Mouse (Mus musculus) embryonic fibroblast, embryonic 13.5 days (primary cell): Measurements from ENCODE around the gene Ppp2r1b. TPM values are rescaled to one million over a fixed set of nuclear protein-coding genes. Genes with fewer than 3 reads are reported as not detected.

ENCODE experiments used
- H3K27ac ChIP-seq: 2 replicates; pipeline ENCODE4 v1.5.1; 2012; ENCODE audit warnings: low read length, control low read depth, inconsistent platforms; ENCODE audit not compliant: insufficient read depth
- H3K4me1 ChIP-seq: 2 replicates; pipeline ENCODE4 v1.6.1; 2011; ENCODE audit warnings: low read length; ENCODE audit not compliant: control insufficient read depth, insufficient read depth
- H3K4me3 ChIP-seq: 2 replicates; pipeline ENCODE4 v1.5.1; 2011; ENCODE audit warnings: mild to moderate bottlenecking, control low read depth, low read length; ENCODE audit not compliant: insufficient read depth
- CTCF ChIP-seq: IDR thresholded peaks from 2 replicates; pipeline ENCODE4 v1.5.1; 2011; ENCODE audit warnings: mild to moderate bottlenecking, control low read depth, low read length, moderate library complexity, borderline replicate concordance; ENCODE audit not compliant: insufficient read depth
- POLR2A ChIP-seq: IDR thresholded peaks from 2 replicates; pipeline ENCODE4 v1.6.1; 2011; ENCODE audit warnings: low read depth, mild to moderate bottlenecking, control low read depth, low read length, moderate library complexity
- polyA plus RNA-seq: library from polyadenylated mRNA; stranded (reverse); fragments of >200 nt; gene quantifications from 2 replicates; pipeline ENCODE4 v1.2.4, GENCODE M21; 2011; ENCODE audit warnings: low read depth; ENCODE audit not compliant: missing spikeins, insufficient read length

The Ppp2r1b gene
- polyA plus RNA-seq, 1 experiment: 33.9 TPM

- H3K27ac ChIP-seq: no peak overlapping the region
- H3K4me1 ChIP-seq: no peaks in the 10 kb centered on the region
- TF ChIP-seq POLR2A (no peak), CTCF (no peak)
- no peak overlapping the region for H3K4me3 ChIP-seq
Observed at GRCm38 (mm10) chr9:50924454-50924853, 79.4 kb downstream of the Ppp2r1b start.

- H3K27ac ChIP-seq: no peak overlapping the region
- no peak overlapping the region for H3K4me3 ChIP-seq
- H3K4me1 ChIP-seq: no peaks in the 10 kb centered on the region
- no peak for TF ChIP-seq CTCF
- no peak for TF ChIP-seq POLR2A
Observed at GRCm38 (mm10) chr9:50925801-50926200, 80.7 kb downstream of the Ppp2r1b start.

GRCm38 (mm10) chr9:50929986-50930385 is 84.9 kb downstream of the Ppp2r1b start:
- TF ChIP-seq CTCF (no peak), POLR2A (no peak)
- H3K4me1 ChIP-seq: no peaks in the 10 kb centered on the region
- no peak overlapping the region for H3K27ac ChIP-seq
- no peak overlapping the region for H3K4me3 ChIP-seq

GRCm38 (mm10) chr9:50941804-50942401 is 96.8 kb downstream of the Ppp2r1b start:
- no peaks in the 10 kb centered on the region for H3K4me1 ChIP-seq
- no peak for TF ChIP-seq CTCF
- TF ChIP-seq POLR2A: no peak
- no peak overlapping the region for H3K4me3 ChIP-seq
- H3K27ac ChIP-seq: no peak overlapping the region

- Histone ChIP-seq H3K4me3 (no peak overlapping the region), H3K4me1 (no peaks in the 10 kb centered on the region), H3K27ac (no peak overlapping the region)
- TF ChIP-seq POLR2A (no peak), CTCF (no peak)
Observed at GRCm38 (mm10) chr9:50942711-50943110, 97.6 kb downstream of the Ppp2r1b start.

Other genes starting within 250 kb of the Ppp2r1b start
- 109 TPM in 2 replicates for gene Sdhd, start 241.5 kb upstream of the Ppp2r1b start, polyA plus RNA-seq
- gene Timm8b, start 241.4 kb upstream of the Ppp2r1b start, polyA plus RNA-seq: 107 and 113 TPM in 2 replicates
- 1.4 and 1.5 TPM in 2 replicates for gene Pih1d2, start 228.0 kb upstream of the Ppp2r1b start, polyA plus RNA-seq
- gene Nkapd1, start 227.8 kb upstream of the Ppp2r1b start, polyA plus RNA-seq: 18.0 and 24.7 TPM in 2 replicates
- gene Dlat, start 185.5 kb upstream of the Ppp2r1b start, polyA plus RNA-seq: 46.2 and 50.0 TPM in 2 replicates
- gene Dixdc1, start 105.8 kb upstream of the Ppp2r1b start, polyA plus RNA-seq: 10.9 and 11.1 TPM in 2 replicates
- 1.8 and 3.3 TPM in 2 replicates for gene 2310030G06Rik, start 98.8 kb upstream of the Ppp2r1b start, polyA plus RNA-seq
- 155 and 186 TPM in 2 replicates for gene Cryab, start 94.0 kb upstream of the Ppp2r1b start, polyA plus RNA-seq
- gene Hspb2, start 92.9 kb upstream of the Ppp2r1b start, polyA plus RNA-seq: 1.6 and 3.8 TPM in 2 replicates
- 7.2 and 9.3 TPM in 2 replicates for gene Fdxacb1, start 77.1 kb upstream of the Ppp2r1b start, polyA plus RNA-seq
- 22.8 and 24.1 TPM in 2 replicates for gene Alg9, start 70.3 kb upstream of the Ppp2r1b start, polyA plus RNA-seq
- gene 1110032A03Rik, start 69.8 kb upstream of the Ppp2r1b start, polyA plus RNA-seq: 21.3 and 27.1 TPM in 2 replicates
- gene Sik2, start 163.8 kb downstream of the Ppp2r1b start, polyA plus RNA-seq: 22.1 and 23.2 TPM in 2 replicates
- gene Btg4, start 215.6 kb downstream of the Ppp2r1b start, polyA plus RNA-seq: not detected in 2 replicates
- 32.1 and 48.7 TPM in 2 replicates for gene Layn, start 231.8 kb downstream of the Ppp2r1b start, polyA plus RNA-seq